Mouse (Mus musculus): ENCODE data around the gene Klk13. TPM values are rescaled to one million over a fixed set of nuclear protein-coding genes. Genes with fewer than 3 reads are reported as not detected.

Klk13 gene
- polyA plus RNA-seq, 1 experiment = not detected

DNA sequence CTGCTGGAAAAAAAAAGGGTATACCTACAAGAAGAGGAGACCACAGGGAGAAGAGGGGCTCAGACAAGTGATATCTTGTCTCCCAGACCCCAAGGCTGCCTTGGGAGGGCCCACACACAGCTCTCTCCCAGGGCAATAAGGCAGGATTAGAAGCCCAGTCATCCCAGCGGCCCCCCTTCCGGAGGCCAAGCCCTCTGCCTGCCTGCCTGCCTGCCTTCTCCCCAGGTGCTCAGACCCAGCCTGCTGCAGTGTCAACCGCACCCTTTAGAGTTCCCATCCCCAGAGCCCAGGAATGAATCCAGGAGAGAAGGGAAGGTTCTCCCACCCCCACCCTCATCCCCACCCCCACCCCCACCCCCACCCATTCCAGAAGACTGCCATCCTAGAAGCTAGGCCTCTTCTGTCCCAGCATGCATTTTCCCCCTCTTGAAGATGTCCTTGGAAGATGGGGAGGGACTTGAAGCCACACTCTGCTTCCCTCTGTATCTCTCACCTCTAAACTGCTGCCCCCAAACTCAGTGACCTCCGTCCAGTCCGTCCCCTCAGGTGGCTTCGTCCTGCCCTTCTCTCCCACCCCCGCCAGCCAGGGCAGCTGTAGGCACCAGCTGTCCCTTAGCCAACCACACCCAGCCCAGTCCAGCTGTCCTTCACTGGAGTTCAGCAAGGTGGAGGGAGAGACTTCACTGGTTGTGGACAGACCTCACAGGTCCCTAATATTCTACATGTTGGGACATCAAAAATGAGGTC is 63.1 kb downstream of the Klk13 start:
- WGBS = 74% methylated on average over 7 of the region's 7 CpGs
- TF ChIP-seq CTCF (IDR thresholded peaks at IDR 0.05; ENCODE audit: control insufficient read depth, insufficient read depth, low read length) (no peak), POLR2A (IDR thresholded peaks at IDR 0.05; ENCODE audit: borderline replicate concordance, control insufficient read depth, low read depth, low read length) (no peak)
- H3K27ac ChIP-seq (ENCODE audit: control insufficient read depth, insufficient read depth, low read depth, low read length, poor library complexity) = no peak overlapping the region
- H3K4me3 ChIP-seq (replicated peaks; ENCODE audit: control insufficient read depth, low read depth, low read length) = no peak overlapping the region
- no peaks in the 10 kb centered on the region for H3K4me1 ChIP-seq (ENCODE audit: control insufficient read depth, insufficient read depth, low read length)

- Histone ChIP-seq H3K4me3 (replicated peaks; ENCODE audit: control insufficient read depth, low read depth, low read length) (no peak overlapping the region), H3K4me1 (ENCODE audit: control insufficient read depth, insufficient read depth, low read length) (no peaks in the 10 kb centered on the region), H3K27ac (ENCODE audit: control insufficient read depth, insufficient read depth, low read depth, low read length, poor library complexity) (no peak overlapping the region)
- WGBS = 82% methylated on average over 5 of the region's 5 CpGs
- TF ChIP-seq POLR2A (IDR thresholded peaks at IDR 0.05; ENCODE audit: borderline replicate concordance, control insufficient read depth, low read depth, low read length) (no peak), CTCF (IDR thresholded peaks at IDR 0.05; ENCODE audit: control insufficient read depth, insufficient read depth, low read length) (no peak)
Measured at GRCm38 (mm10) chr7:43776506-43776905, 64.1 kb downstream of the Klk13 start.

Other genes starting within 250 kb of the Klk13 start
- gene Vsig10l, start 249.4 kb upstream of the Klk13 start, polyA plus RNA-seq (2011; ENCODE audit: insufficient read depth, insufficient read length, low replicate concordance, missing spikeins) = 1.9 and 5.7 TPM in 2 replicates
- gene Iglon5, start 222.5 kb upstream of the Klk13 start, polyA plus RNA-seq (2011; ENCODE audit: insufficient read depth, insufficient read length, low replicate concordance, missing spikeins) = not detected in 2 replicates
- 0.85 TPM in 1 of 2 replicates, not detected in the other for gene 4931406B18Rik, start 206.6 kb upstream of the Klk13 start, polyA plus RNA-seq (2011; ENCODE audit: insufficient read depth, insufficient read length, low replicate concordance, missing spikeins)
- 14.2 and 48.4 TPM in 2 replicates for gene Cd33, start 168.1 kb upstream of the Klk13 start, polyA plus RNA-seq (2011; ENCODE audit: insufficient read depth, insufficient read length, low replicate concordance, missing spikeins)
- 1.3 and 2.9 TPM in 2 replicates for gene Zfp658, start 150.3 kb upstream of the Klk13 start, polyA plus RNA-seq (2011; ENCODE audit: insufficient read depth, insufficient read length, low replicate concordance, missing spikeins)
- gene Zfp719, start 133.0 kb upstream of the Klk13 start, polyA plus RNA-seq (2011; ENCODE audit: insufficient read depth, insufficient read length, low replicate concordance, missing spikeins) = 1.7 TPM in 2 replicates
- gene Zfp819, start 105.4 kb upstream of the Klk13 start, polyA plus RNA-seq (2011; ENCODE audit: insufficient read depth, insufficient read length, low replicate concordance, missing spikeins) = 1.6 TPM in 1 of 2 replicates, not detected in the other
- gene Ceacam18, start 77.9 kb upstream of the Klk13 start, polyA plus RNA-seq (2011; ENCODE audit: insufficient read depth, insufficient read length, low replicate concordance, missing spikeins) = not detected in 2 replicates
- gene Siglece, start 52.4 kb upstream of the Klk13 start, polyA plus RNA-seq (2011; ENCODE audit: insufficient read depth, insufficient read length, low replicate concordance, missing spikeins) = 14.5 and 24.2 TPM in 2 replicates
- 2.4 and 3.6 TPM in 2 replicates for gene Ctu1, start 40.6 kb upstream of the Klk13 start, polyA plus RNA-seq (2011; ENCODE audit: insufficient read depth, insufficient read length, low replicate concordance, missing spikeins)
- not detected in 2 replicates for gene Klk14, start 22.1 kb upstream of the Klk13 start, polyA plus RNA-seq (2011; ENCODE audit: insufficient read depth, insufficient read length, low replicate concordance, missing spikeins)
- not detected in 2 replicates for gene Klk12, start 56.3 kb downstream of the Klk13 start, polyA plus RNA-seq (2011; ENCODE audit: insufficient read depth, insufficient read length, low replicate concordance, missing spikeins)
- gene Klk11, start 62.0 kb downstream of the Klk13 start, polyA plus RNA-seq (2011; ENCODE audit: insufficient read depth, insufficient read length, low replicate concordance, missing spikeins) = not detected in 2 replicates
- gene Klk10, start 68.5 kb downstream of the Klk13 start, polyA plus RNA-seq (2011; ENCODE audit: insufficient read depth, insufficient read length, low replicate concordance, missing spikeins) = not detected in 2 replicates
- not detected in 2 replicates for gene Klk9, start 79.3 kb downstream of the Klk13 start, polyA plus RNA-seq (2011; ENCODE audit: insufficient read depth, insufficient read length, low replicate concordance, missing spikeins)
- gene Klk8, start 85.0 kb downstream of the Klk13 start, polyA plus RNA-seq (2011; ENCODE audit: insufficient read depth, insufficient read length, low replicate concordance, missing spikeins) = 0.92 and 2.3 TPM in 2 replicates
- not detected in 2 replicates for gene Klk7, start 98.7 kb downstream of the Klk13 start, polyA plus RNA-seq (2011; ENCODE audit: insufficient read depth, insufficient read length, low replicate concordance, missing spikeins)
- gene Klk6, start 111.9 kb downstream of the Klk13 start, polyA plus RNA-seq (2011; ENCODE audit: insufficient read depth, insufficient read length, low replicate concordance, missing spikeins) = not detected in 2 replicates
- not detected in 2 replicates for gene Klk5, start 129.4 kb downstream of the Klk13 start, polyA plus RNA-seq (2011; ENCODE audit: insufficient read depth, insufficient read length, low replicate concordance, missing spikeins)
- not detected in 2 replicates for gene Klk4, start 168.6 kb downstream of the Klk13 start, polyA plus RNA-seq (2011; ENCODE audit: insufficient read depth, insufficient read length, low replicate concordance, missing spikeins)
- not detected in 2 replicates for gene Klk15, start 221.2 kb downstream of the Klk13 start, polyA plus RNA-seq (2011; ENCODE audit: insufficient read depth, insufficient read length, low replicate concordance, missing spikeins)
- not detected in 2 replicates for gene Klk1b8, start 238.1 kb downstream of the Klk13 start, polyA plus RNA-seq (2011; ENCODE audit: insufficient read depth, insufficient read length, low replicate concordance, missing spikeins)